Mouse (Mus musculus) embryonic facial prominence, embryonic 15.5 days (tissue): ENCODE data around the gene Spcs3. TPM values are rescaled to one million over a fixed set of nuclear protein-coding genes. Genes with fewer than 3 reads are reported as not detected.
"Not testable (repeated sequence)": the region's sequence is repeated elsewhere in the genome, so short reads cannot be mapped to it uniquely, and the experiment has no call there.

Experiments used
- ATAC-seq: fragments of 200-750 bp; cut with Nextera tagmentation; 2 replicates; pipeline ENCODE4 v1.8.0; 2017; ENCODE audit warnings: low read depth, moderate TSS enrichment; ENCODE audit not compliant: insufficient number of reproducible peaks, low FRiP score, low TSS enrichment
- H3K27ac ChIP-seq: fragments of 300-500 bp; sonication (generic); replicated peaks from 2 replicates; pipeline ENCODE4 v1.5.1; 2015; ENCODE audit warnings: mild to moderate bottlenecking, inconsistent platforms
- H3K27me3 ChIP-seq: fragments of 300-500 bp; sonication (generic); 2 replicates; pipeline ENCODE4 v1.6.1; 2015; ENCODE audit warnings: inconsistent platforms
- H3K36me3 ChIP-seq: fragments of 300-500 bp; sonication (generic); 2 replicates; pipeline ENCODE4 v1.6.1; 2015; ENCODE audit warnings: mild to moderate bottlenecking, inconsistent platforms
- H3K4me1 ChIP-seq: fragments of 300-500 bp; sonication (generic); 2 replicates; pipeline ENCODE4 v1.6.1; 2015; ENCODE audit warnings: inconsistent platforms
- H3K4me2 ChIP-seq: fragments of 300-500 bp; sonication (generic); replicated peaks from 2 replicates; pipeline ENCODE4 v1.6.1; 2015; ENCODE audit warnings: mild to moderate bottlenecking, inconsistent platforms
- H3K4me3 ChIP-seq: fragments of 300-500 bp; sonication (generic); replicated peaks from 2 replicates; pipeline ENCODE4 v1.5.1; 2015; ENCODE audit warnings: mild to moderate bottlenecking, inconsistent platforms
- H3K9ac ChIP-seq: fragments of 300-500 bp; sonication (generic); 2 replicates; pipeline ENCODE4 v1.6.1; 2015; ENCODE audit warnings: inconsistent platforms
- H3K9me3 ChIP-seq: fragments of 300-500 bp; sonication (generic); replicated peaks from 2 replicates; pipeline ENCODE4 v1.6.1; 2016; ENCODE audit warnings: inconsistent platforms
- WGBS: fragments of 180-500 bp; shearing (Covaris S2); methylation state at CpG from one replicate; pipeline ENCODE4 v1.1.7; 2015; 5-methylcytosine and 5-hydroxymethylcytosine counted together
- polyA plus RNA-seq: library from polyadenylated mRNA; unstranded; fragments of >200 nt; fragmentation: Nextera tagmentation; extraction: Ambion mirVana; gene quantifications from 2 replicates; pipeline ENCODE4 v1.2.1, GENCODE M21; 2015

Gene Spcs3
- polyA plus RNA-seq, 1 experiment from 2014 or later: 76.9 TPM

DNA sequence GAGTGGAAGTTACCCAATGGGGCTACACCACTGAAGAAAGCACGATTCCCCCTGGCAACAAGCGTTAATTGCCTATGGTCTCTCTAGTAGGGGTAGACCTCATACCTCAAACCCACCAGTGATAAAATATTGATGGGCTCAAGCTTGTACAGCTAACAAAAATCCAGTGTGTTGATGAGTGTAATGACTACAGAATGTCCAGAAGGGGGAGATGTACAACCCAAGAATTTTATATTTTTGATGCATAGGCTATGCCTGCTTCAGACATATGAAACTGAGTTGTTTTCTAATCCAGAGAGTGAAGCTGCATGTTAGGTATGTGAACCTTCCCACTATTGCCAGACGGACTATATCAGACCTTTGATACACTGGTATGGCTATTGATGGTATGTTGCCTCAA lies 7.5 kb upstream of the Spcs3 start:
- Histone ChIP-seq H3K27me3 (no peaks in the 10 kb centered on the region), H3K4me2 (no peak overlapping the region), H3K27ac (no peak overlapping the region), H3K4me3 (no peak overlapping the region), H3K9me3 (no peaks in the 10 kb centered on the region), H3K4me1 (no peaks in the 10 kb centered on the region), H3K9ac (no peak overlapping the region), H3K36me3 (no peaks in the 10 kb centered on the region)
- 86% methylated on average over 3 of the region's 3 CpGs for WGBS
- ATAC-seq: no peak

DNA sequence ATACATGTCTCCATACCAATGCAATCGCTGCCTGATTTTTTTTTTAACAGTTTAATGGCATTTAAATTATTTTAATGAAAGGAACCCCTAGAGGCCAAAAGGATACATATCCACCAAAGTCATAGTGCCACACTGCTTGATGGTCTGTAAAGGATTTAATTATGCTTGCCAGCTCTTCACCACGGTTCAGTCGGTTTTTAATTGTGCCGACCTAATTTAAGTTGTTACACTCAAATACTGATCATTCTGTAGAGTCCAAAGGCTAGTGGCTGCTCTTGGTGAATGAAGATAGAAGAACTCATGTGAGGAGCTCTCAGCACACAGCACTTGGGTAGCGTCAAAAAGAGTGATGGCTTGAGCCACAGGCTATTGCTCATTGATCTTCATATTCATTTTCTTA lies 5.4 kb upstream of the Spcs3 start:
- Histone ChIP-seq H3K4me3 (no peak overlapping the region), H3K27ac (no peak overlapping the region), H3K9me3 (no peaks in the 10 kb centered on the region), H3K4me1 (no peaks in the 10 kb centered on the region), H3K4me2 (no peak overlapping the region), H3K9ac (no peak overlapping the region), H3K36me3 (no peaks in the 10 kb centered on the region), H3K27me3 (no peaks in the 10 kb centered on the region)
- WGBS: 81% methylated on average over 5 of the region's 5 CpGs
- ATAC-seq: no peak

- Histone ChIP-seq H3K9ac (peak overlapping the region; percentile 15; the same call in 1 of the 2 replicates), H3K36me3 (peaks cover 11% of the 10 kb centered on the region; the same call in 1 of the 2 replicates), H3K4me2 (peak overlapping the region; percentile 56), H3K27me3 (no peaks in the 10 kb centered on the region), H3K9me3 (no peaks in the 10 kb centered on the region), H3K27ac (0 out of 2 replicates have a peak overlapping the region, but pooled peaks have one; percentile 86), H3K4me1 (peaks cover 17% of the 10 kb centered on the region; the same call in 1 of the 2 replicates), H3K4me3 (peak overlapping the region; percentile 88)
- 29% methylated on average over 7 of the region's 7 CpGs for WGBS
- no peak for ATAC-seq
Observed at GRCm38 (mm10) chr8:54528571-54528970, 1.2 kb downstream of the Spcs3 start.

DNA sequence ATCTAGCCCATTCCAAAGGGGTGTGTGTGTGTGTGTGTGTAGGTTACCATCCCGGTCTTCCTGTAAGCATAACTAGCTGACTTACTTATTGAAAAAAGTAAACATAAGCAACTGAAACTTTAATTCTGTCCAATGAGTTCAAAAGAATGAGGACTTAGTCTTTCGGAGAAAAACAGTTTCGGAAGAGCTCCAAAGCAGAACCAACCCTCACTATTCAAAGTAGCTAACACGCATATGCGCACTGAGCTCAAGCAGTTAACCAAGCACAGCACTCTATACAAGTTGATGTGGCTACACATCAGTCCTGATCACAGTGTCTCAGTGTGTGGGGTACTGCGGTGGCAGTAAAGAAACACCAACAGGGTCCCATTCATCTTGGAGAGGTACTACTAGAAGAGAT lies 3.1 kb downstream of the Spcs3 start:
- 91% methylated on average over 6 of the region's 6 CpGs for WGBS
- Histone ChIP-seq H3K4me1 (peaks cover 17% of the 10 kb centered on the region; the same call in 1 of the 2 replicates), H3K4me3 (no peak overlapping the region), H3K36me3 (peaks cover 19% of the 10 kb centered on the region; the same call in 1 of the 2 replicates), H3K4me2 (no peak overlapping the region), H3K9me3 (no peaks in the 10 kb centered on the region), H3K9ac (no peak overlapping the region), H3K27me3 (no peaks in the 10 kb centered on the region), H3K27ac (no peak overlapping the region)
- no peak for ATAC-seq

DNA sequence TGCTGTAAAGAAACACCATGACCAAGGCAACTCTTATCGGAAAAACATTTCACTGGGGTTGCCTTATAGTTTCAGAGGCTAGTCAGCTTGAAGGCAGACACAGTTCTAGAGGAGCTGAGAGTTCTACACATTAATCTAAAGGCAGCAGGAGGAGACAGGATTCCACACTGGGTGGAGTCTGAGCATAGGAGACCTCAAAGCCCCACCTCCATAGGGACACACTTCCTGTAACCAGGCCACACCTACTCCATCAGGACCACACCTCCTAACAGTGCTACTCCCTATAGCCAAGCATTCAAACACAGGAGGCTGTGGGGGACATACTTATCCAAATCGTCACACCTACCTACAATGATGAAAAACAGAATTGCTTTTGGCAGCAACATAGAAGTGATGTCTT lies 4.2 kb downstream of the Spcs3 start:
- H3K27me3 ChIP-seq: no peaks in the 10 kb centered on the region
- 85% methylated on average over 2 of the region's 2 CpGs for WGBS

DNA sequence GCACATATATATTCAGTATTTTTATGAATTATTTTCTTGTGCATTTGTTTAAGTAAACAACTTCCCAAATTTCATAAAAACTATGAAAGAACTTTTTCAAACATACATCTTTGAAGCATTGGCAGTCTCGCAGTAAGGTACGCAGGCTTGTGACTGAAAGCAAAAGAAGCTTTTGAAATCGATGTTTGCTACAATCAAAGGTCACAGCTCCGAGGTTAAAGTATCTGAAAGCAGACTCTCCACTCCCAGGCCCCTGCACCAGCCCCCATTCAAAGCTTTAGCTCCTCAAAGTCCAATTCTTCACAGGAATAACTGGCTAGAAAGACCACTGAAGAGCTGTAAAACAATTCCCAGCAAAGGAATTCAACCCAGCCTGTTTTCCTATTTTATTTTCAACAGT lies 9.3 kb downstream of the Spcs3 start:
- no peak overlapping the region for H3K4me3 ChIP-seq
- 81% methylated on average over 4 of the region's 4 CpGs for WGBS
- no peak for ATAC-seq
- H3K27ac ChIP-seq: no peak overlapping the region
- H3K4me2 ChIP-seq: no peak overlapping the region
- H3K9me3 ChIP-seq: no peaks in the 10 kb centered on the region
- no peaks in the 10 kb centered on the region for H3K4me1 ChIP-seq
- no peaks in the 10 kb centered on the region for H3K27me3 ChIP-seq
- peaks cover 20% of the 10 kb centered on the region for H3K36me3 ChIP-seq
- no peak overlapping the region for H3K9ac ChIP-seq

More for the DNA sequence above, 4.2 kb downstream of the Spcs3 start:
- Histone ChIP-seq H3K4me2 (no peak overlapping the region), H3K27ac (no peak overlapping the region), H3K4me3 (no peak overlapping the region), H3K9ac (no peak overlapping the region), H3K9me3 (no peaks in the 10 kb centered on the region), H3K4me1 (peaks cover 17% of the 10 kb centered on the region; the same call in 1 of the 2 replicates), H3K36me3 (peaks cover 26% of the 10 kb centered on the region)
- ATAC-seq: no peak

GRCm38 (mm10) chr8:54518756-54519460 lies 10.9 kb downstream of the Spcs3 start:
- H3K4me3 ChIP-seq: no peak overlapping the region

GRCm38 (mm10) chr8:54512200-54512599 lies 17.6 kb downstream of the Spcs3 start:
- H3K9ac ChIP-seq, H3K4me3 ChIP-seq, ATAC-seq, H3K36me3 ChIP-seq, H3K4me1 ChIP-seq, H3K4me2 ChIP-seq, H3K27ac ChIP-seq, H3K9me3 ChIP-seq, H3K27me3 ChIP-seq: not testable (repeated sequence)
- WGBS: 51% methylated on average over 5 of the region's 5 CpGs

More at GRCm38 (mm10) chr8:54518756-54519460, 10.9 kb downstream of the Spcs3 start:
- no peak overlapping the region for H3K27ac ChIP-seq
- WGBS: 82% methylated on average over 10 of the region's 10 CpGs
- H3K4me1 ChIP-seq: no peaks in the 10 kb centered on the region
- H3K9me3 ChIP-seq: no peaks in the 10 kb centered on the region
- H3K9ac ChIP-seq: no peak overlapping the region
- H3K36me3 ChIP-seq: peaks cover 18% of the 10 kb centered on the region
- H3K27me3 ChIP-seq: no peaks in the 10 kb centered on the region
- ATAC-seq: no peak
- H3K4me2 ChIP-seq: no peak overlapping the region

DNA sequence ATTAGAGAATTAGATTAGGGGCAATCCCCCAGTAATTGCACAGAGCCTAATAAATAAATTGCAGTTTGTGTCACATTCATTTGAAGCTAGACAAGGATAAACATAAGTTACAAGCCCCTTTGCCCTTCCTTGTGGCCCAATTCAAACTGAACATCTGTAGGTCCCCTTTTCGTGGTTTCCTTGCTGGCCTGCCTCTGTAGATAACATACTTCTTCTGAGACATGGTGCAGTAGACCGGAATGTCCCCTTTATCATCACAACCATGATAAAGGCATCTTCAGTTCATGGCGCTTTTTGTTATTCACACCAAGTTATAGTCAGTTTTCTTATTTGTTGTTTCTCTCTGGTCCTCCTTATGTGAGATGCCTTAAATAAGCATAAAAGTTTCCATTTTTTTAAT lies 18.0 kb downstream of the Spcs3 start:
- Histone ChIP-seq H3K36me3 (no peaks in the 10 kb centered on the region), H3K4me1 (peaks cover 3% of the 10 kb centered on the region), H3K4me2 (no peak overlapping the region), H3K9me3 (no peaks in the 10 kb centered on the region), H3K27me3 (no peaks in the 10 kb centered on the region), H3K4me3 (no peak overlapping the region), H3K9ac (no peak overlapping the region), H3K27ac (no peak overlapping the region)
- ATAC-seq: no peak
- 77% methylated on average over 3 of the region's 3 CpGs for WGBS

DNA sequence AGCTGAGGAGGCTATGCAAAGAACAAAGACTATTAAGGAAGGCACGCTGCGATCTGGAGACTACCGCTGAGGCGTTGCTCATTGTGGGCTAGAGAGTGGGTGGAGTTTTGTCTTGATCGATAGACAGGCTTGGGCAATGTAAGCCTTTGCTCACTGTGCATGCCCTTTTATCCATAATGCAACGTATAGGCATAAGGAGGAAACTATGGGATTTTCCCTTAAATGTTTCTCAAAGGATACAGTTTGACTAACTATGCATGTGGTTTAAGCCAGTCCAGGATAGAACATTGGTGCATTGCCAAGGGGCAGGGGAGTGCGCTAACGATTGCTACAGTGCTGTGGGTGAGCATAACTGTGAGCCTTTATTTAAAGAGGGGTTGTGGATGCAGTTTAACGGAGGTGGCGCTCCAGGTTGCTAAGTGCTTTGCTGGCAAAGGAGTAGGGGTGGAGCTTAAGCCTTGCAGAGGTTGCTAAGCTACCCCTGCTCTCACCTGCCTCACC lies 20.5 kb downstream of the Spcs3 start:
- Histone ChIP-seq H3K4me3 (peak overlapping the region; percentile 26), H3K27ac (no peak overlapping the region), H3K9ac (no peak overlapping the region), H3K36me3 (no peaks in the 10 kb centered on the region), H3K4me1 (peaks cover 3% of the 10 kb centered on the region), H3K27me3 (no peaks in the 10 kb centered on the region), H3K9me3 (no peaks in the 10 kb centered on the region), H3K4me2 (peak overlapping the region; percentile 50)
- 4% methylated on average over 10 of the region's 10 CpGs for WGBS
- ATAC-seq: peak; percentile 79

GRCm38 (mm10) chr8:54508814-54509213 lies 21.0 kb downstream of the Spcs3 start:
- H3K9ac ChIP-seq: no peak overlapping the region
- 6% methylated on average over 7 of the region's 11 CpGs for WGBS
- ATAC-seq: peak; percentile 47
- H3K4me3 ChIP-seq: peak overlapping the region; percentile 26
- H3K36me3 ChIP-seq: no peaks in the 10 kb centered on the region
- no peak overlapping the region for H3K27ac ChIP-seq
- no peaks in the 10 kb centered on the region for H3K9me3 ChIP-seq
- peaks cover 3% of the 10 kb centered on the region for H3K4me1 ChIP-seq
- no peaks in the 10 kb centered on the region for H3K27me3 ChIP-seq
- peak overlapping the region; percentile 50 for H3K4me2 ChIP-seq

DNA sequence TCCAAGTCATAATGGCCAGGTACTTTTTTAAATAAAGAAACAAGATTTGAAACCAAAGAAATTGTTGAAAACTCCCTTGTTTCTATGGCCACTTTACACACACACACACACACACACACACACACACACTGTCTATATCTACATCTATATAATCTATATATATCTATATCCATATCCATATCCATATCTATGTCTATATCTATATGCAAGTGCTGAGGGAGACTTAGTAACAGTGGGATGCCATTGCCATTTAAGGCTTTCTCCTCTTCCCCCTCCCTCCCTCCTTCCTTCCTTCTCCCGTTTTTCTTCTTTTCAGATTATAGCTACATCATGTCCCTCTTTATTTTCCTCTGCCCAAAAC lies 21.7 kb downstream of the Spcs3 start:
- no peak for ATAC-seq
- 32% methylated on average over 1 of the region's 1 CpGs for WGBS
- Histone ChIP-seq H3K4me1 (peaks cover 3% of the 10 kb centered on the region), H3K9ac (no peak overlapping the region), H3K4me3 (no peak overlapping the region), H3K9me3 (no peaks in the 10 kb centered on the region), H3K27ac (no peak overlapping the region), H3K36me3 (no peaks in the 10 kb centered on the region), H3K4me2 (no peak overlapping the region), H3K27me3 (no peaks in the 10 kb centered on the region)
